Mouse (Mus musculus) kidney, embryonic 15.5 days (tissue): ENCODE measurements at regions not wholly inside any gene's neighbourhood (a gene's known extent, or its start where the extent isn't known, plus 50 kb on each side); places are given as distances from the start of the nearest gene placed in this dataset.

ENCODE experiments used
- ATAC-seq: fragments of 200-750 bp; cut with Nextera tagmentation; replicated peaks from 2 replicates; pipeline ENCODE4 v1.8.0; 2017; ENCODE audit warnings: moderate TSS enrichment; ENCODE audit not compliant: low FRiP score
- H3K27ac ChIP-seq: fragments of 300-500 bp; sonication (generic); 2 replicates; pipeline ENCODE4 v1.5.1; 2015; ENCODE audit warnings: mild to moderate bottlenecking, inconsistent platforms
- H3K27me3 ChIP-seq: fragments of 300-500 bp; sonication (generic); 2 replicates; pipeline ENCODE4 v1.6.1; 2015; ENCODE audit warnings: inconsistent platforms
- H3K36me3 ChIP-seq: fragments of 300-500 bp; sonication (generic); 2 replicates; pipeline ENCODE4 v1.6.1; 2015; ENCODE audit warnings: inconsistent platforms
- H3K4me1 ChIP-seq: fragments of 300-500 bp; sonication (generic); 2 replicates; pipeline ENCODE4 v1.6.1; 2015; ENCODE audit warnings: inconsistent platforms
- H3K4me2 ChIP-seq: fragments of 300-500 bp; sonication (generic); 2 replicates; pipeline ENCODE4 v1.6.1; 2015; ENCODE audit warnings: moderate library complexity, mild to moderate bottlenecking, inconsistent platforms
- H3K4me3 ChIP-seq: fragments of 300-500 bp; sonication (generic); replicated peaks from 2 replicates; pipeline ENCODE4 v1.5.1; 2015; ENCODE audit warnings: mild to moderate bottlenecking, inconsistent platforms
- H3K9ac ChIP-seq: fragments of 300-500 bp; sonication (generic); 2 replicates; pipeline ENCODE4 v1.6.1; 2015; ENCODE audit warnings: mild to moderate bottlenecking, inconsistent platforms
- H3K9me3 ChIP-seq: fragments of 300-500 bp; sonication (generic); replicated peaks from 2 replicates; pipeline ENCODE4 v1.6.1; 2016; ENCODE audit warnings: inconsistent platforms
- WGBS: fragments of 180-500 bp; shearing (Covaris S2); methylation state at CpG from one replicate; pipeline ENCODE4 v1.1.7; 2015; ENCODE audit warnings: mixed read lengths; 5-methylcytosine and 5-hydroxymethylcytosine counted together

DNA sequence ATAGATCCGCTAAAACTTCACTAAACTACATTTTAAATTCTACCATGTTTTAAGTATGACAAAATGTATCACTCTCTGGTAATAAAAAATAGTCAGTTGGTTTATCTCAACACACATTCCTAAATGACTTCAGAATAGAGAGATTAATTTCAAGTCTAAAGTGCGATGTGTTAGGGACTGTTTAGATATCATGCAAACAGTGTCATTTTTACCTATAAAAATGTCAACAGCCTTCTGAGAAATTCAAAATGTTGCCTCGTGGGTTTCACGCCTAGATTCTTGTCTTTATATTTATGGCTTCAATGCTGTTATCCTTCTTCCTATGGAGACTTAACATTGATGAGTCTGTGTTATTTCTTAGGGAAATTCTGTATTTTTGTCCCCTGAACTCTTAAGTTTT, 53.7 kb upstream of the P2ry1 start:
- H3K4me1 ChIP-seq = no peaks in the 10 kb centered on the region
- no peak overlapping the region for H3K9ac ChIP-seq
- H3K9me3 ChIP-seq = no peaks in the 10 kb centered on the region
- H3K4me3 ChIP-seq = no peak overlapping the region
- H3K27me3 ChIP-seq = no peaks in the 10 kb centered on the region
- WGBS = 57% methylated on average over 4 of the region's 4 CpGs
- H3K36me3 ChIP-seq = no peaks in the 10 kb centered on the region
- no peak overlapping the region for H3K27ac ChIP-seq
- ATAC-seq = no peak
- H3K4me2 ChIP-seq = no peak overlapping the region
